Mouse (Mus musculus) layer of hippocampus, adult 9-10 months (tissue): ENCODE results near the gene Nr2f2.

Experiments
- DNase-seq: peaks from one replicate; pipeline ENCODE4 v3.0.0; 2022; ENCODE audit warnings: low spot score

Nr2f2 gene

GRCm38 (mm10) chr7:70365941-70366807, at the start of gene Nr2f2:
Nr2f2 (minus strand) TSS chr7:70366735.
- no peak for DNase-seq

GRCm38 (mm10) chr7:70414461-70414860, 47.9 kb upstream of the Nr2f2 start:
- DNase-seq: no peak

GRCm38 (mm10) chr7:70413646-70414045, 47.1 kb upstream of the Nr2f2 start:
- no peak for DNase-seq

GRCm38 (mm10) chr7:70412900-70413299, 46.4 kb upstream of the Nr2f2 start:
- DNase-seq: no peak

- DNase-seq: no peak
These were observed 43.8 kb upstream of the Nr2f2 start for GRCm38 (mm10) chr7:70410350-70410749.

- DNase-seq: no peak
These were observed 43.4 kb upstream of the Nr2f2 start for GRCm38 (mm10) chr7:70409890-70410289.

- no peak for DNase-seq
These were observed 42.3 kb upstream of the Nr2f2 start for GRCm38 (mm10) chr7:70408814-70409213.

GRCm38 (mm10) chr7:70407123-70407522, 40.6 kb upstream of the Nr2f2 start:
- DNase-seq: no peak

- DNase-seq: no peak
These were observed 40.0 kb upstream of the Nr2f2 start for GRCm38 (mm10) chr7:70406527-70406926.

- DNase-seq: no peak
These were observed 38.9 kb upstream of the Nr2f2 start for GRCm38 (mm10) chr7:70405466-70405865.

GRCm38 (mm10) chr7:70382828-70383227, 16.3 kb upstream of the Nr2f2 start:
- DNase-seq: no peak

GRCm38 (mm10) chr7:70381409-70382244, 15.1 kb upstream of the Nr2f2 start:
- no peak for DNase-seq

- DNase-seq: no peak
These were observed 14.4 kb upstream of the Nr2f2 start for GRCm38 (mm10) chr7:70380943-70381342.

GRCm38 (mm10) chr7:70380246-70380645, 13.7 kb upstream of the Nr2f2 start:
- DNase-seq: no peak

- DNase-seq: no peak
These were observed 4.2 kb upstream of the Nr2f2 start for GRCm38 (mm10) chr7:70370552-70371262.

- DNase-seq: no peak
These were observed 3.4 kb upstream of the Nr2f2 start for GRCm38 (mm10) chr7:70369731-70370551.

GRCm38 (mm10) chr7:70369061-70369730, 2.7 kb upstream of the Nr2f2 start:
- DNase-seq: no peak

- DNase-seq: no peak
These were observed 2.2 kb upstream of the Nr2f2 start for GRCm38 (mm10) chr7:70368751-70369060.

GRCm38 (mm10) chr7:70368268-70368655, 1.7 kb upstream of the Nr2f2 start:
- no peak for DNase-seq

- DNase-seq: no peak
These were observed 1.2 kb upstream of the Nr2f2 start for GRCm38 (mm10) chr7:70367591-70368267.

GRCm38 (mm10) chr7:70366808-70367095, 217 bp upstream of the Nr2f2 start:
- no peak for DNase-seq
